Mouse (Mus musculus) embryonic facial prominence, embryonic 12.5 days (tissue): ENCODE results near the gene Adss. TPM values are rescaled to one million over a fixed set of nuclear protein-coding genes. Genes with fewer than 3 reads are reported as not detected.
"Not testable (repeated sequence)": the region's sequence is repeated elsewhere in the genome, so short reads cannot be mapped to it uniquely, and the experiment has no call there.

Experiments
- ATAC-seq: fragments of 200-750 bp; cut with Nextera tagmentation; 2 replicates; pipeline ENCODE4 v1.8.0; 2017; ENCODE audit not compliant: insufficient number of reproducible peaks, insufficient read depth, low FRiP score, low TSS enrichment
- H3K27ac ChIP-seq: fragments of 300-500 bp; sonication (generic); 2 replicates; pipeline ENCODE4 v1.5.1; 2016; ENCODE audit warnings: mild to moderate bottlenecking
- H3K27me3 ChIP-seq: fragments of 300-500 bp; sonication (generic); 2 replicates; pipeline ENCODE4 v1.6.1; 2016; ENCODE audit warnings: mild to moderate bottlenecking, moderate library complexity
- H3K36me3 ChIP-seq: fragments of 300-500 bp; sonication (generic); 2 replicates; pipeline ENCODE4 v1.6.1; 2016; ENCODE audit warnings: mild to moderate bottlenecking
- H3K4me1 ChIP-seq: fragments of 300-500 bp; sonication (generic); 2 replicates; pipeline ENCODE4 v1.6.1; 2016
- H3K4me2 ChIP-seq: fragments of 300-500 bp; sonication (generic); replicated peaks from 2 replicates; pipeline ENCODE4 v1.6.1; 2016; ENCODE audit warnings: mild to moderate bottlenecking, moderate library complexity
- H3K4me3 ChIP-seq: fragments of 300-500 bp; sonication (generic); 2 replicates; pipeline ENCODE4 v1.5.1; 2016; ENCODE audit warnings: mild to moderate bottlenecking
- H3K9ac ChIP-seq: fragments of 300-500 bp; sonication (generic); 2 replicates; pipeline ENCODE4 v1.6.1; 2016; ENCODE audit warnings: mild to moderate bottlenecking, moderate library complexity
- H3K9me3 ChIP-seq: fragments of 300-500 bp; sonication (generic); 2 replicates; pipeline ENCODE4 v1.6.1; 2016; ENCODE audit warnings: mild to moderate bottlenecking, moderate library complexity
- WGBS: fragments of 180-500 bp; shearing (Covaris S2); methylation state at CpG from one replicate; pipeline ENCODE4 v1.1.7; 2016; 5-methylcytosine and 5-hydroxymethylcytosine counted together
- polyA plus RNA-seq: library from polyadenylated mRNA; unstranded; fragments of >200 nt; fragmentation: Nextera tagmentation; extraction: Ambion mirVana; gene quantifications from 2 replicates; pipeline ENCODE4 v1.2.1, GENCODE M21; 2016

Adss gene
- polyA plus RNA-seq, result 59.2 and 63.6 TPM in 2 replicates

DNA sequence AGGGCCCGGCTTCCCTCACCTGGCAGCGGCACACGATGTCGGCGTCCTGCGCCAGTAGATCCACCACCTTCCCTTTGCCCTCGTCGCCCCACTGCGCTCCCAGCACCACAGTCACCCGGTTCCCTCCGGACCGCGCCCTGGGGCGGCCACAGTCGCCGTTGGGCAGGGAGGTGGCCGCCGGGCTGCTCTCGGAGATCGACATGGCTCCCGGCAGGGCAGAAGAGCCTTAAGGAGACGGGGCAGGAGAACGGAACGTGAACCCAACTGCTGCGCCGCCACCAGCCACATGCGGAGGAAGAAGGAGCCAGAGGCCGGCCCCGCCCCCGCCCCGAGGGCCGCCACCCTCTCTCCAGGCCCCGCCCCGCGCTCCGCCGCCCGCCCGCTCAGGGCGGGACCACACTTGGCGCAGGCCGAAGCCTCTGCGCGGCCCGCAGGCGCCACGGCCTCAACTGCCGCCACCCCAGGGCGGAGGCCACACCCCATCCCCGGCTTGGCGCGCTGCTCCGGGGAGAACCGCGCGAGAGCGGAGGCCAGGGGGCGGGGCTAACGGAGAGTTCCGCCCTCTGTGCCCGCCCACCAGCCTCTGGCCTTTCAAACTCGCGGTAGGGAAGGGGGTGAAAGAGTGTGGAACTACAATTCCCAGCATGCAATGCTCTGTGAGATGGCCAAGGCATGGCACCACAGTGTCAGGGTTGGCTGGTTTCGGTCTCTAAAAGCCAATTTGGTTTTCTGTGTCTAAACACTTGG lies at the start of gene Adss:
Adss (minus strand) TSS at position 319 of the 747 bp plus-strand sequence.
- peak within 1 kb of the TSS; percentile 93 for H3K4me3 ChIP-seq
- H3K27me3 ChIP-seq, result no peaks in the 10 kb centered on the region
- no peaks in the 10 kb centered on the region for H3K36me3 ChIP-seq
- H3K9ac ChIP-seq, result peak within 1 kb of the TSS; percentile 80
- peak; percentile 100 for ATAC-seq
- H3K4me1 ChIP-seq, result peaks cover 10% of the 10 kb centered on the region; the same call in 1 of the 2 replicates
- peak within 1 kb of the TSS; percentile 95 for H3K27ac ChIP-seq
- peak within 1 kb of the TSS; percentile 68 for H3K4me2 ChIP-seq
- H3K9me3 ChIP-seq, result no peaks in the 10 kb centered on the region
- under 1% methylated on average over 63 of the region's 64 CpGs for WGBS

DNA sequence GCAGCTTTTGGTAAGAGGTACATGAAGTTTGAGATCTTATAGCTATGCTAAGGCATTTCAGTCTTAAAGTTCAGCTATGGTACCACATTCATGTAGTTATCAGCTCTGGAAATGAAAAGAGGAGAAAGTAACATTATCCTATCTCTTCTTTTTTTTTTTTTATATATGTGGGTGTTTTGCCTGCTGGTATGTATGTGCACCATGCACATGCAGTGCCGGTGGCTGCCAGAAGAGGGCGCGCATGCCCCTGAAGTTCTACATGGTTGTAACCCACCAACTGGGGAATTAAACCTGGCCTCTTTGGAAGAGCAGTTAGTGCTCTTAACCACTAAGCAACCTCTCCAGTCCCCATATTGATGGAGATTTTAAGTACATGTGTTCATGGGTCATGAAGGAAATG lies 49.5 kb upstream of the Adss start:
- H3K9ac ChIP-seq, H3K36me3 ChIP-seq, ATAC-seq, H3K4me2 ChIP-seq, H3K9me3 ChIP-seq, H3K27me3 ChIP-seq, H3K4me3 ChIP-seq, H3K4me1 ChIP-seq, H3K27ac ChIP-seq: not testable (repeated sequence)
- 53% methylated on average over 3 of the region's 3 CpGs for WGBS

DNA sequence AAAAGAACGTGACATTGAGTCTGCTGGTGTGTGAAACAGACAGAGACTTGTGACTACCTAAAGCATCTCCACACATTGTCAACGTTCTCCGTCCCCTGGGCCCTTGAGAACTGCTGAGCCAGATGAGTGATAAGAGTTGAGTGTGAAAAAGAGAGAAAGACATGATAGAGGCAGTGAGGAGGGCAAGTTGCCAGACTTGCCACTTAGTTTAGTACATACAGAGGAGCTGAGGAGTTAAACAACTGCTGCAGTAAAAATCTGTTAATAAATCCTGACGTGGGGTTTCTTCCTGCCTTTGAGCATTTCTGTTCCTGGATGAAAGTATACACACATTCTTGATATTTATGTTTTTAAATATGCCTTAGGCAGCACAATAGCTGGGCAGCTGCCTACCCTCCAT lies 31.5 kb upstream of the Adss start:
- H3K9ac ChIP-seq, H3K36me3 ChIP-seq, ATAC-seq, H3K27ac ChIP-seq, H3K27me3 ChIP-seq, H3K4me3 ChIP-seq, H3K4me2 ChIP-seq, H3K4me1 ChIP-seq, H3K9me3 ChIP-seq: not testable (repeated sequence)
- 78% methylated on average over 4 of the region's 4 CpGs for WGBS

DNA sequence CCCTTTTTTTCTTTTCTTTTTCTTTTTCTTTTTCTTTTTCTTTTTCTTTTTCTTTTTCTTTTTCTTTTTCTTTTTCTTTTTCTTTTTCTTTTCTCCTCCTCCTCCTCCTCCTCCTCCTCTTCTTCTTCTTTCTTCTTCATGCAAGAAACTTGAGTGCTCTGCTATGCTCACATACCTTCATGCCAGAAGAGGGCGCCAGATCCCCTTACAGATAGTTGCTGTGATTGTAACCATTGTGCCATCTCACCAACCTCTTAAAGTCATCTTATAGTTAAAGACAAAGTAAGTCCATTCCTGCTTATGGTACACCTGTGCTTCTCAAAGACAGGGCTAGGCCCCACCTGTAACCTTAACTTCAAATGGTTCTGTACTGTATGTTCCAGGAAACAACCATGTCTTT lies 10.5 kb upstream of the Adss start:
- H3K9ac ChIP-seq, H3K9me3 ChIP-seq, ATAC-seq, H3K4me1 ChIP-seq, H3K4me2 ChIP-seq, H3K36me3 ChIP-seq, H3K27me3 ChIP-seq, H3K4me3 ChIP-seq, H3K27ac ChIP-seq: not testable (repeated sequence)
- WGBS, result 44% methylated on average over 1 of the region's 1 CpGs

DNA sequence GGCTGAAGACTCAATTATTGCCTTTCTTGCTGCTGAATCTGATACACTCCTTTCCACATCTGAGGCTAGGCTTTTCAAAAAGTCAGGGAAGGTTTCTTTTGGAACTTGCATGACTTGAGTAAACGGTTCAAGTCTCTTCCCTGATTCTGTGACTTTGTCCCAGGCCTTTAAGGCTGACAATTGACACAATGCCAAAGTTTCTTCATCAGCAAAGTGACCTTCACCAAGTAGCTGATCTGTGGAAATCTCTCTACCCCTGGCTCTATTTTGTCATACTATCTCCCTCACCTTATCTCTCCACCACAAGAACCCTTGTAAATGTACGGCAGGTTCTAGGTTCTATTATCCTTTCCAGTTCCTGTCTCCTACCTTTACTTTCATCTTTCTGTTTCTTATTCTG lies 7.2 kb upstream of the Adss start:
- Histone ChIP-seq H3K27me3 (no peaks in the 10 kb centered on the region), H3K36me3 (no peaks in the 10 kb centered on the region), H3K4me2 (no peak overlapping the region), H3K4me3 (no peak overlapping the region), H3K4me1 (no peaks in the 10 kb centered on the region), H3K9me3 (no peaks in the 10 kb centered on the region), H3K27ac (no peak overlapping the region), H3K9ac (no peak overlapping the region)
- WGBS, result 82% methylated on average over 2 of the region's 2 CpGs
- ATAC-seq, result no peak

DNA sequence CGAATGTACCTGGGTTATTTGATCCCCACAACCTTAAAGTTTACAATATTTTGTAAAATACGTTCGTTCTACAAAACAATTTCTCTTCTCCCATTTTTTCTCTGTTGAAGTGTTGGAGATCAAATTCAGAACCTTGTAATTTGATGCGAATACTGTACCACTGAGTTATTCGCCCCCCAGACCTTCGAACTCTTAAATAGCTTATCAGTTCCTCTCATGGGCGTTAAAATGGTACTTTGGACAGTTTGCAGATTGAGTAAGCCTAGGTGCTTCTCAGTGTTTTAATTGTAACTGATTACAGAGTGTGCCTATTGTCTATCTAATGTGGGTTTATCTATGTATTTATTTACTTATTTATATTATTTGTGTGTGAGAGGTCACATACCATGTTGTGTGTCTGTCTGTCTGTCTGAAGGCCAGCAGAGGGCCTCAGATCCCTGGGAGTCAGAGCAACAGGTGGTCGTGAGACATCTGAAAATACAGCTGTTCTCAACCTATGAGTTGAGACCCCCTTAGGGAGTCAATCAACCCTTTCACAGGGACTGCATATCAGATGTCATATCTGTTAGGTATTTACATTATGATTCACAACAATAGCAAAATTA lies 942 bp upstream of the Adss start:
- Histone ChIP-seq H3K4me2 (no peak overlapping the region), H3K4me3 (no peak overlapping the region)
- WGBS, result 74% methylated on average over 8 of the region's 8 CpGs

DNA sequence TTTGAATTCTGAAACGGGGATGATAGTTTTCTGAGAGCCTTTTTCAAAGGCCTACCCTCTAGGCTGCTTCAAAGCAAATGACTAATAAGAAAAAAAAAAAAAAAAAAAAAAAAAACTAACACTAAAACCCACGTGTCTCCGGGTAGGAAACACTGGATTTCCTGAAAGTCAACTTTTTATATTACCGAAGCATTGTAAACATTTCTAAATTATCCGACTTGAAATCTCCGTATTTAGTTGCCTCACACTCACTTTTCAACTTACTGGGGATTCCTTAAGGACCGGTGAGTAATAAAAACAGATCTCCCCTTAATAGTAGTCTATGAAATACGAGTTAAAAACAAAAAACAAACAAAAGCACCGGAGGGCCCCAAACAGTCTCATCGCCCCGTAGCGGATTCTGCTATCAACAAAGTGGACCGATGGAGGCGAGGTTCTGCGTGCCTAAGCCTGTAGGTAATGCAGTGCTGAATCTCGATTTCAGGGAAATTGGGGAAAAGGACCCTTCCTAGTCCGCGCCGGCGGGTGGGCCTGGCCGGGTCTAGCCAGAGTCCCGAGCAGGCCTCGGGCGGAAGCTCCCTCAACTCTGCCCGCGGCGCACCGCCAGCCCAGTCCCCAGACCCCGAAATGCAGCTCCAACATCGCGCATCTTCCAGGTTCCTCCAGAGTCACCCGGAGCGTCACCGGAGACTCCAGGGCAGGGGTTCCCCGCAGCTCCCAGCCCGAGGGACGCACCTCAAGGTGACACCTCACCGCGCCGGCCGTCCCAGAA lies 704 bp downstream of the Adss start:
- peak overlapping the region; percentile 80 for H3K9ac ChIP-seq
- under 1% methylated on average over 38 of the region's 41 CpGs for WGBS
- H3K4me2 ChIP-seq, result peak overlapping the region; percentile 68
- no peaks in the 10 kb centered on the region for H3K9me3 ChIP-seq
- ATAC-seq, result peak; percentile 37
- H3K4me3 ChIP-seq, result peak overlapping the region; percentile 93
- H3K4me1 ChIP-seq, result peaks cover 10% of the 10 kb centered on the region; the same call in 1 of the 2 replicates
- H3K27ac ChIP-seq, result peak overlapping the region; percentile 95
- no peaks in the 10 kb centered on the region for H3K27me3 ChIP-seq
- H3K36me3 ChIP-seq, result no peaks in the 10 kb centered on the region

More for the DNA sequence above, 942 bp upstream of the Adss start:
- no peak overlapping the region for H3K9ac ChIP-seq
- H3K27me3 ChIP-seq, result no peaks in the 10 kb centered on the region
- H3K4me1 ChIP-seq, result peaks cover 10% of the 10 kb centered on the region; the same call in 1 of the 2 replicates
- no peaks in the 10 kb centered on the region for H3K9me3 ChIP-seq
- no peaks in the 10 kb centered on the region for H3K36me3 ChIP-seq
- no peak overlapping the region for H3K27ac ChIP-seq
- no peak for ATAC-seq

DNA sequence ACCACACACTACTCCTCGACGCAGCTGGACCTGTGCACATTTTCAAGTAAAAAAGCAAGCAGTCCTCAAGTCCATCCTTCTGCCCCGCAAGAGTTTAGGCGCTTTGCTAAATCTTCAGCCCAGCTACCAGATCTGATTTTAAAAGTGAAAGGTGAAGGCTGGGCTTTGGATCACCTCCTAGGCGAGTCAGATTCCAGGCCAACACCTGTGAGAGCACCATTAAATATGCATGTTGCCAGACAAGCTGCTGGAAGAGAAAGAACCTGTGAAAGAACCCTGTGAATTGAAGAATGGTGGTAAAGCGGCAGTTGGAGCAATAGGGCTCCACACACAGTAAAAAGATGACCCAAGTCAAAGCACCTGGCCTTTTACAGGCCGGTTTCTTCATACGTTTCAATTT lies 1.4 kb downstream of the Adss start:
- 11% methylated on average over 8 of the region's 8 CpGs for WGBS
- no peak overlapping the region for H3K27ac ChIP-seq
- ATAC-seq, result no peak

DNA sequence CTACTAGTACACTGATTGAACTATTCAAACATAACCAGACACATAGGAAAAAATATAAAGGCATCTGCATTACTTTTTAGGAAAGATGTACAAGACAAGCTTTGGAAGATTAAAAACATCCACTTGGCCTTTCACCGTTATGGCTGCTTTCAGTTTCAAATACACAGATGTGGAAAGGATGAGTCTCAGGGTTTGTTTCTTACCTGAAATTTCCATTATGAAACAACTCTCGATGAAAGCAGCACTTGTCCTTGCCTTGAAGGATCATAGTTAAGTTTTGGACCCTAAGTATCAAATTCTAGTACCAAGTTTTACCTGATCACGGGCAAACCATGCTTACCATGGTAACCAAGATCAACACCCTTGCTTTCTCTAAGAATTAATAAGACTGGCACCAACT lies 3.5 kb downstream of the Adss start:
- peaks cover 10% of the 10 kb centered on the region; the same call in 1 of the 2 replicates for H3K4me1 ChIP-seq
- no peak overlapping the region for H3K9ac ChIP-seq
- no peak overlapping the region for H3K4me2 ChIP-seq
- H3K27me3 ChIP-seq, result no peaks in the 10 kb centered on the region
- 83% methylated on average over 3 of the region's 3 CpGs for WGBS
- H3K9me3 ChIP-seq, result no peaks in the 10 kb centered on the region
- H3K4me3 ChIP-seq, result no peak overlapping the region
- H3K27ac ChIP-seq, result no peak overlapping the region
- no peak for ATAC-seq
- no peaks in the 10 kb centered on the region for H3K36me3 ChIP-seq

More for the DNA sequence above, 1.4 kb downstream of the Adss start:
- H3K9me3 ChIP-seq, result no peaks in the 10 kb centered on the region
- peak overlapping the region; percentile 45 for H3K9ac ChIP-seq
- H3K4me1 ChIP-seq, result peaks cover 10% of the 10 kb centered on the region; the same call in 1 of the 2 replicates
- no peaks in the 10 kb centered on the region for H3K27me3 ChIP-seq
- H3K4me3 ChIP-seq, result peak overlapping the region; percentile 93
- peak overlapping the region; percentile 68 for H3K4me2 ChIP-seq
- no peaks in the 10 kb centered on the region for H3K36me3 ChIP-seq

DNA sequence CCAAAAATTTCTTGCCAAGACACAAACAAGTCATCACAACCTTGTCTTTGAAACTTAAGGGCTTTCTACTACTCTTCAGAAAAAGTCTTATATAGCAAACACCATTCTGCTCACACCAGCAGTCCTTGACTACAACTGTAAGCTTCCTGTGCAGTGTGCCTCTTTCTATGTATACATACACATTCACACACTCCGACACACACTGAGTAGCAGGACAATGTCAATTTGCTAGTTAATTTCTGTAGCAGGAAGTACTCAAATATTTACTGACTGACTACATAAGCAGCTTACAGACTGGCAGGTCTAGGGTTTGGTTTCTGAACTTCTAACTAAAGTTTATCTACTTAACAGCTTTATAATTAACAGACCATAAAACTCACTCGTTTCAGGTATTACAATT lies 18.9 kb downstream of the Adss start:
- WGBS, result 83% methylated on average over 2 of the region's 2 CpGs
- no peak for ATAC-seq

DNA sequence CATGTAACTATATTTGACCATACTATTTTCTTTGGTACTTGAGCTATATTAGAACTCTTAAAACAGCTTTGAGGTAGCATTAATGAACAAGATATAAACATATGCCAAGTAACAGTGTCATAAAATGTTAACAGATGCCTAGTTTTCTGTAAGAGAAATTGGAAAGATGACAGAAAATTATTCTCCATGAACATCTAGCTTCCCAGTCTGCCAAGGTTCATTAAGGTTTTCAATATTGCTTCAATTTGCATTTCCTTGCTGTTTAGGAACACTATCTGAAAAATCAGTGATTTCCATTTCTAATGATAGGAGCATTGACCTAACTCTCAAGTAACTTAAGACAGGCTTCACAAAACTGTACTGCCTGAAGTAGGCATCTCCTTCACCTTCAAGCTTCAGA lies 27.4 kb downstream of the Adss start:
- ATAC-seq, result no peak
- Histone ChIP-seq H3K27ac (no peak overlapping the region), H3K9ac (no peak overlapping the region), H3K4me3 (no peak overlapping the region), H3K27me3 (no peaks in the 10 kb centered on the region), H3K4me1 (no peaks in the 10 kb centered on the region), H3K9me3 (no peaks in the 10 kb centered on the region), H3K4me2 (no peak overlapping the region), H3K36me3 (peaks cover 35% of the 10 kb centered on the region)

More for the DNA sequence above, 18.9 kb downstream of the Adss start:
- H3K4me3 ChIP-seq, result no peak overlapping the region
- H3K36me3 ChIP-seq, result peaks cover 44% of the 10 kb centered on the region
- H3K27me3 ChIP-seq, result no peaks in the 10 kb centered on the region
- no peak overlapping the region for H3K27ac ChIP-seq
- no peak overlapping the region for H3K9ac ChIP-seq
- H3K9me3 ChIP-seq, result no peaks in the 10 kb centered on the region
- H3K4me1 ChIP-seq, result no peaks in the 10 kb centered on the region
- H3K4me2 ChIP-seq, result no peak overlapping the region
